Mouse (Mus musculus) embryonic facial prominence, embryonic 12.5 days (tissue): ENCODE data around the gene Aqr. TPM values are rescaled to one million over a fixed set of nuclear protein-coding genes. Genes with fewer than 3 reads are reported as not detected.

Experiments
- ATAC-seq: fragments of 200-750 bp; cut with Nextera tagmentation; 2 replicates; pipeline ENCODE4 v1.8.0; 2017; ENCODE audit not compliant: insufficient number of reproducible peaks, insufficient read depth, low FRiP score, low TSS enrichment
- H3K27ac ChIP-seq: fragments of 300-500 bp; sonication (generic); 2 replicates; pipeline ENCODE4 v1.5.1; 2016; ENCODE audit warnings: mild to moderate bottlenecking
- H3K27me3 ChIP-seq: fragments of 300-500 bp; sonication (generic); 2 replicates; pipeline ENCODE4 v1.6.1; 2016; ENCODE audit warnings: mild to moderate bottlenecking, moderate library complexity
- H3K36me3 ChIP-seq: fragments of 300-500 bp; sonication (generic); 2 replicates; pipeline ENCODE4 v1.6.1; 2016; ENCODE audit warnings: mild to moderate bottlenecking
- H3K4me1 ChIP-seq: fragments of 300-500 bp; sonication (generic); 2 replicates; pipeline ENCODE4 v1.6.1; 2016
- H3K4me2 ChIP-seq: fragments of 300-500 bp; sonication (generic); replicated peaks from 2 replicates; pipeline ENCODE4 v1.6.1; 2016; ENCODE audit warnings: mild to moderate bottlenecking, moderate library complexity
- H3K4me3 ChIP-seq: fragments of 300-500 bp; sonication (generic); 2 replicates; pipeline ENCODE4 v1.5.1; 2016; ENCODE audit warnings: mild to moderate bottlenecking
- H3K9ac ChIP-seq: fragments of 300-500 bp; sonication (generic); 2 replicates; pipeline ENCODE4 v1.6.1; 2016; ENCODE audit warnings: mild to moderate bottlenecking, moderate library complexity
- H3K9me3 ChIP-seq: fragments of 300-500 bp; sonication (generic); 2 replicates; pipeline ENCODE4 v1.6.1; 2016; ENCODE audit warnings: mild to moderate bottlenecking, moderate library complexity
- WGBS: fragments of 180-500 bp; shearing (Covaris S2); methylation state at CpG from one replicate; pipeline ENCODE4 v1.1.7; 2016; 5-methylcytosine and 5-hydroxymethylcytosine counted together
- polyA plus RNA-seq: library from polyadenylated mRNA; unstranded; fragments of >200 nt; fragmentation: Nextera tagmentation; extraction: Ambion mirVana; gene quantifications from 2 replicates; pipeline ENCODE4 v1.2.1, GENCODE M21; 2016

Gene Aqr
- polyA plus RNA-seq, 1 experiment from 2014 or later = 56.8 TPM

GRCm38 (mm10) chr2:114173248-114173647 is 13.6 kb downstream of the Aqr start:
- Histone ChIP-seq H3K36me3 (peaks cover 24% of the 10 kb centered on the region), H3K9ac (no peak overlapping the region), H3K4me1 (peaks cover 7% of the 10 kb centered on the region), H3K9me3 (no peaks in the 10 kb centered on the region), H3K4me2 (no peak overlapping the region), H3K27me3 (no peaks in the 10 kb centered on the region), H3K27ac (no peak overlapping the region), H3K4me3 (no peak overlapping the region)
- no peak for ATAC-seq

- no peak overlapping the region for H3K4me2 ChIP-seq
- H3K4me1 ChIP-seq = no peaks in the 10 kb centered on the region
- H3K27me3 ChIP-seq = no peaks in the 10 kb centered on the region
- ATAC-seq = no peak
- no peak overlapping the region for H3K9ac ChIP-seq
- no peaks in the 10 kb centered on the region for H3K9me3 ChIP-seq
- no peak overlapping the region for H3K4me3 ChIP-seq
- no peak overlapping the region for H3K27ac ChIP-seq
- H3K36me3 ChIP-seq = peaks cover 52% of the 10 kb centered on the region
These were observed 19.0 kb downstream of the Aqr start for GRCm38 (mm10) chr2:114167837-114168236.

DNA sequence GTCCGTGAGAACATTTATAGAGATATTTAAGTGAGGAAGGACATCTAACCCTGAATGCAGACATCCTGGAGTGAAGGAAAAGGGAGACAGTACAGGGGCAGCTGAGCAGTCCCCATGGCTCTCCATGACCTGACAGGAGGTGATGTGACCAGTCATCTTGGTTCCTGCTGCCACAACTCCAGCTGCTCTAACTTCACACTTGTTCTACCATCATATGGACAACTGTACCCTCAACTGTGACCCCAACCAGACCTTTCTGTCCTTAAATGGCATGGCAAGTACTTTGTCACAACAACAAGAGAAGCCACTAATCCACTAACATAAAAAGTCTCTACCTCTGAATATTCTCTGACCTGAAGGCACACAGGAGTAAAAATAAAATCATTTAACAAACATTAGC is 24.8 kb downstream of the Aqr start:
- Histone ChIP-seq H3K9ac (no peak overlapping the region), H3K4me2 (no peak overlapping the region), H3K4me3 (no peak overlapping the region), H3K36me3 (peaks cover 52% of the 10 kb centered on the region), H3K4me1 (no peaks in the 10 kb centered on the region), H3K9me3 (no peaks in the 10 kb centered on the region), H3K27me3 (no peaks in the 10 kb centered on the region), H3K27ac (no peak overlapping the region)
- WGBS = 92% methylated on average over 1 of the region's 1 CpGs
- ATAC-seq = no peak

GRCm38 (mm10) chr2:114157345-114157744 is 29.5 kb downstream of the Aqr start:
- no peak for ATAC-seq
- H3K27me3 ChIP-seq = no peaks in the 10 kb centered on the region
- no peaks in the 10 kb centered on the region for H3K9me3 ChIP-seq
- no peak overlapping the region for H3K9ac ChIP-seq
- 86% methylated on average over 4 of the region's 4 CpGs for WGBS
- H3K4me1 ChIP-seq = no peaks in the 10 kb centered on the region
- no peak overlapping the region for H3K27ac ChIP-seq
- peaks cover 57% of the 10 kb centered on the region for H3K36me3 ChIP-seq
- H3K4me2 ChIP-seq = no peak overlapping the region
- no peak overlapping the region for H3K4me3 ChIP-seq

DNA sequence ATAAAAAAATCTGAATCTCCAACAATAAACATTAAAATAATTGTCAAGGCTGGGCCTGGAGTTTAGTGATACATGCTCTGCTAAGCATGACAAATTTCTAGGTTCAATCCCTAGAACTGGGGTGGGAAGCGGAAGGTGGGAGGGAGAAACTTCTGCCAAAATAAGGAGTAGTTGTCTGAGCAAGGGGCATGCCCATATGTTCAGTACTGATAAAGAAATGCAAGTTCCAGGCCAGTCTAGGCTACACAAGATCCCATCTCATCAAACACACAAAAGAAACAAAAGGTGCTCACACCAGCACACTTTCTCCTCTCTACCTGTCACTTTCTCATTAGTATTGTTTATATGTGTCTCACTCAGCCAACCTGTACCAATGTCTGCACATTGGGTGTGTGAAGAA is 30.2 kb downstream of the Aqr start:
- ATAC-seq = no peak
- H3K27ac ChIP-seq = no peak overlapping the region
- no peak overlapping the region for H3K4me2 ChIP-seq
- no peaks in the 10 kb centered on the region for H3K9me3 ChIP-seq
- H3K4me1 ChIP-seq = no peaks in the 10 kb centered on the region
- no peaks in the 10 kb centered on the region for H3K27me3 ChIP-seq
- H3K9ac ChIP-seq = no peak overlapping the region
- H3K4me3 ChIP-seq = no peak overlapping the region
- WGBS = 97% methylated on average over 1 of the region's 1 CpGs
- peaks cover 57% of the 10 kb centered on the region for H3K36me3 ChIP-seq

DNA sequence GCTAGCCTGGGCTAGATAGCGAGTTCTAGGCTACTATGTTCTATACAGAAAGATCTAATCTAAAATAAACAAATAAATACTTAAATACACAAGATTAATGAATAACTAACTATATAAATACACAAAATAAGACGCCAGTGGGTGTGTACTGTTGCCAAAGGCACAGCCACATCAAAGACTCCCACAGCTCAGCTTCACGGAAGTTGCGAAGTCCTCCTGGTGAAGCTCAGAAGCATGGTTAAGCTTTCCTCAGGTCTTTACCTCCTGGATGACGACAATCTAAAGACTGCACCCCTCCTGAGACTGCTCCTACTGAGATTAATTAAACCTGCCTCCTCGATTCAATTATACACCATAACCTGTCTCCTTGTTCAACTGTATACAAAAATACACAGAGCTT is 33.6 kb downstream of the Aqr start:
- no peak overlapping the region for H3K9ac ChIP-seq
- WGBS = 91% methylated on average over 6 of the region's 6 CpGs
- H3K9me3 ChIP-seq = no peaks in the 10 kb centered on the region
- H3K4me1 ChIP-seq = no peaks in the 10 kb centered on the region
- peaks cover 72% of the 10 kb centered on the region for H3K36me3 ChIP-seq
- H3K4me3 ChIP-seq = no peak overlapping the region
- H3K4me2 ChIP-seq = no peak overlapping the region
- H3K27me3 ChIP-seq = no peaks in the 10 kb centered on the region
- H3K27ac ChIP-seq = no peak overlapping the region
- no peak for ATAC-seq

GRCm38 (mm10) chr2:114146864-114147458 is 39.9 kb downstream of the Aqr start:
- no peak overlapping the region for H3K27ac ChIP-seq
- no peaks in the 10 kb centered on the region for H3K27me3 ChIP-seq
- peaks cover 76% of the 10 kb centered on the region for H3K36me3 ChIP-seq
- no peak overlapping the region for H3K4me2 ChIP-seq
- no peak overlapping the region for H3K9ac ChIP-seq
- ATAC-seq = no peak
- WGBS = 92% methylated on average over 15 of the region's 15 CpGs
- H3K9me3 ChIP-seq = no peaks in the 10 kb centered on the region
- no peak overlapping the region for H3K4me3 ChIP-seq
- H3K4me1 ChIP-seq = no peaks in the 10 kb centered on the region

GRCm38 (mm10) chr2:114145315-114145801 is 41.5 kb downstream of the Aqr start:
- Histone ChIP-seq H3K4me2 (no peak overlapping the region), H3K4me1 (no peaks in the 10 kb centered on the region), H3K36me3 (peaks cover 81% of the 10 kb centered on the region), H3K9ac (no peak overlapping the region), H3K27ac (no peak overlapping the region), H3K4me3 (no peak overlapping the region), H3K27me3 (no peaks in the 10 kb centered on the region), H3K9me3 (no peaks in the 10 kb centered on the region)
- no peak for ATAC-seq
- 69% methylated on average over 6 of the region's 6 CpGs for WGBS

- Histone ChIP-seq H3K9ac (no peak overlapping the region), H3K4me2 (no peak overlapping the region), H3K36me3 (peaks cover 81% of the 10 kb centered on the region), H3K4me1 (no peaks in the 10 kb centered on the region), H3K27ac (no peak overlapping the region), H3K9me3 (no peaks in the 10 kb centered on the region), H3K4me3 (no peak overlapping the region), H3K27me3 (no peaks in the 10 kb centered on the region)
- no peak for ATAC-seq
- 92% methylated on average over 5 of the region's 5 CpGs for WGBS
These were observed 41.9 kb downstream of the Aqr start for GRCm38 (mm10) chr2:114144915-114145314.

DNA sequence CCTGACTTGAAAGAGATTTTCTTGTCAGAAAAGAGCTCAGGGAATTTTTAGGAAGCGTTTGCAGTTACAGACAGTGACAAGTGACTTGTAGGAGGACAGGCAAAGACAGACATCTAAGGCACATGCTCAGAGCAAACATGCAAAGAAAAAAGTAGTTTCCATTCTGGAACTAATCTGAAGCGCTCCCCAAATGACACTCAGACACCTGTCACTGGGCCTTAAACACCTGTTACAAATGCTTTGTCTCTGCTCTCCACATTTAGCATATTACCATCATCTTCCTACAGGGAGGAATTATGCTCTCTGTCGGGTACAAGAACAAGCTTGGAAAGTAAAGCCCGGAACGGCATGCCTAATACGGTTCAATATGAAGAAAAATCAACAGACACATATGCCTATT is 43.0 kb downstream of the Aqr start:
- Histone ChIP-seq H3K36me3 (peaks cover 82% of the 10 kb centered on the region), H3K4me2 (no peak overlapping the region), H3K4me3 (no peak overlapping the region), H3K9ac (no peak overlapping the region), H3K9me3 (no peaks in the 10 kb centered on the region), H3K27me3 (no peaks in the 10 kb centered on the region), H3K4me1 (no peaks in the 10 kb centered on the region), H3K27ac (no peak overlapping the region)
- 88% methylated on average over 6 of the region's 6 CpGs for WGBS
- no peak for ATAC-seq

DNA sequence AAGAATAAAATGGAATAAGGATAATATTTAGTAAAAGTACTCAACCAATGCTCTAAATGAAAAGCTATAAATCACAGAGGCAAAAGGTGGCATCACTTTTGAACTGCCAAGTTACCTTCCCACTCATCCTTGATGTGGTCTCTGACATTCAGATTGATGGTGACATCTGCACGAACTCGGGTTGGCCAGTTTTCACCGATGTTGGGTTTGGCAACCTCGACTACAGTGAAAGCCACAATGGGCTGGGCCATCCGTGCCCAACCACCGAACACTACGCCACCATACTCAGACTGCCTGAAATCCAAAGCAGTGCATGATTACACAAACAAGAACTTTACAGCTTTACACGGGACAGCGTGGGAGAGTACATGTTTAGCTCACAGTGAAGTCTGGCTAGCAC is 50.1 kb downstream of the Aqr start:
- Histone ChIP-seq H3K4me3 (no peak overlapping the region), H3K27ac (no peak overlapping the region), H3K27me3 (no peaks in the 10 kb centered on the region), H3K36me3 (peaks cover 81% of the 10 kb centered on the region), H3K9ac (no peak overlapping the region), H3K9me3 (no peaks in the 10 kb centered on the region), H3K4me1 (no peaks in the 10 kb centered on the region), H3K4me2 (no peak overlapping the region)
- WGBS = 97% methylated on average over 9 of the region's 9 CpGs
- no peak for ATAC-seq

GRCm38 (mm10) chr2:114135777-114136176 is 51.0 kb downstream of the Aqr start:
- Histone ChIP-seq H3K9me3 (no peaks in the 10 kb centered on the region), H3K36me3 (peaks cover 72% of the 10 kb centered on the region), H3K4me2 (no peak overlapping the region), H3K4me3 (no peak overlapping the region), H3K4me1 (no peaks in the 10 kb centered on the region), H3K9ac (no peak overlapping the region), H3K27ac (no peak overlapping the region), H3K27me3 (no peaks in the 10 kb centered on the region)
- no peak for ATAC-seq
- 62% methylated on average over 2 of the region's 2 CpGs for WGBS

DNA sequence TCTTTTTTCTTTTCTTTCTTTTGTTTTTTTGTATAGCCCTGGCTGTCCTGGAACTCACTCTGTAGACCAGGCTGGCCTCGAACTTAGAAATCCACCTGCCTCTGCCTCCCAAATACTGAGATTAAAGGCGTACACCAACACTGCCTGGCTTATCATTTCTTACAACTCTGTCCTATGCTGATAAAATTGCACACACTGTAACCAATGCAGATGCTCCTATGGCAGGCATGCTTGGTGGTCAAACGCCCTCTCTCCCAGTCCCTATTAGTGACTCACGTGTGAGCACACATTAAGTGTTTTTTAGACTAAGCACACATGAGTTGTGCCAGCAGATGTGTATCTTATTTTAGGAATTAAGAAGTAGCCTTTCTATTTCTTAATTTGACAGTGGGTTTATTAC is 53.5 kb downstream of the Aqr start:
- ATAC-seq = no peak
- Histone ChIP-seq H3K27ac (no peak overlapping the region), H3K9me3 (no peaks in the 10 kb centered on the region), H3K27me3 (no peaks in the 10 kb centered on the region), H3K9ac (no peak overlapping the region), H3K4me3 (no peak overlapping the region), H3K36me3 (peaks cover 72% of the 10 kb centered on the region), H3K4me2 (no peak overlapping the region), H3K4me1 (no peaks in the 10 kb centered on the region)
- 93% methylated on average over 4 of the region's 4 CpGs for WGBS
